Mouse (Mus musculus) left cerebral cortex, postnatal 4 days (tissue): Measurements from ENCODE around the gene Alg11. TPM values are rescaled to one million over a fixed set of nuclear protein-coding genes. Genes with fewer than 3 reads are reported as not detected.

ENCODE experiments used
- DNase-seq: peaks from one replicate; pipeline ENCODE4 v3.0.0-alpha.2; 2022
- intact Hi-C: fragments of 180-260 bp; cut with DNase I; formaldehyde crosslinking; loops from one replicate; pipeline ENCODE4 v1.15.1; 2025
- total RNA-seq, 2 experiments: library from RNA; stranded (reverse); gene quantifications; 2 replicates each; pipeline ENCODE4 v1.2.3; 2021

Alg11 gene
- total RNA-seq, 2 experiments from 2014 or later = 25.4 to 29.7 TPM

DNA sequence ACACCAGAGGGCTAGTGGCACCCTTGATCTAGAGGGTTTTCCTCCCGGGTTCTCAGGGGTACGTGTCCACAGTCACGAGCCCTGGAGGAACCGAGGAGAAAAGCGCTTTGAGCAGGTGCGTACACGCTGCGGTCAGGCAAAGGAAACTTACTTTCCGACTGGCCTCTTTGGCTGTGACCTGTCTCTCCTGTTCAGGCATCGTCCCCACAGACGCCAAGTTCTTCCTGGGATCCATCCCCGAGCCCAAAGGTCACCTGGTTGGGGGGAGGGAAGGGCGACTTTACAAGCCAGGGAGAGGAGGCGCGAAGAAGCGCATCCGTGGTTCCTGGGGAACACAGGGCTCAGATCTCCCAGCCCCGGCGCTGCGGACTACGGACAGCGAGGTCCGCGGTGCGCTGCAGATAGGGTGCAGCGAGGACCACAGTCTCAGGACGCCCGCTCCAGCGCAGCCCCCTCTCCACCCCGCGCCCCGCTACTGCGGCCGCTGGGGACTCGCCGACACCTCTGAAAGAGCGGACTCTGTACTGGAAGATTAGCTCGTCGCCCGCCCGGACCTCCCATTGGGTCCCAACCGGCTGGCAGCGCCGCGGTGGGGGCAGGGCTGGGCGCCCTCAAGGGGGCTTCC, 588 bp upstream of the Alg11 start, which contains the start of gene Atp7b:
Gene Atp7b, minus strand, starts transcription at position 485 of the 625 bp plus-strand sequence.
- intact Hi-C loops = loop anchor here (10.0 kb wide), 1 partner anchor 55 kb away; no protein-coding TSS in a partner anchor
- DNase-seq = no peak

DNA sequence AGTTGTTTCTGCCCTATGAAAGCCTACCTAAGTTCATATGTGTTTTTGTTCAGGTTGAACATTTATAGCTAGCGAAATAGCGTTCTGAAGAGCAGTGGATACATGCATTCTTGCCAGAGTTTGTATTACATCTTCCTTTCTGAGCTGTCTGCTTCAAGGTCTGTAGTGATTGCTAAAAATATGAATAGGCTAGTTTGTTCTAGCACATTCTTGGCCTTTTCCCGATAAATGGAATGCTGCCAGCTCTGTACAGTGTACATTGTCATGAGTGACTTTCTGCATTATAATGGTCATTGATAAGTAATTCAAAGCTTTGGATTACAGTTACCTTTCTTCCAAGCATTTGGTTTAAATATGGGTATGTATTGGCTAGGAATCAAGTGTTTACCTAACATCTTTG, 605 bp downstream of the Alg11 start:
- intact Hi-C loops = no loop called here
- DNase-seq = no peak

DNA sequence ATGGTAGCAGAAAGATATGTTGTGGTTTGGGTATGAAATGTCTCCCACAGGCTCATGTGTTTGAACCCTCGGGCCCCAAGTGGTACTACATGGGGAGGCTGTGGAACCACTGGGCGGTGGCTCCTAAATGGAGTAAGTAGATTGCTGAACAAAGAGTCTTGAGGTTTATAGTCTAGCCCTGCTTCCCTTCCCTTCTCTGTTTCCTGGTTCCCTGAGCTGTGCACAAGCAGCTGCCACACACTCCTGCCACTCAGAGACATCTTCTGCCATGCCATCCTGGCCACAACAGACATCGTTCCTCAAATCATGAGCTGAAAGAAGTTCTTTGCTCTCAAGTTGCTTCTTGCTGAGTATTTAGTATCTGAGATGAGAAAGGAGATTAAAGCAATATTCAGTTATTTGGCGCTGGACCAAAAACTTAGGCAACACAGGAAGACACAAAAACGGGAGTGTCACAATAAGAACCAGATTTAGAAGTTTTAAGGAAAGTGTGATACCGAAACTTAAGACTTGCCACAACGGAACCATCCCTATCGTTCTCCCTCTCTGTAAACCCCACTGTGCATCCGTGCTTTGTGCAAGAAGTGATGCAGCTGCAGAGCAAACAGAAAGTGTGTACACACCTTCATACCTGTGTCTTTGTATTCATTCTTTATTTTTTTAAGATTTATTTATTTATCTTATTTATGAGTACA, 18.9 kb downstream of the Alg11 start:
- DNase-seq = no peak
- intact Hi-C loops = no loop called here

DNA sequence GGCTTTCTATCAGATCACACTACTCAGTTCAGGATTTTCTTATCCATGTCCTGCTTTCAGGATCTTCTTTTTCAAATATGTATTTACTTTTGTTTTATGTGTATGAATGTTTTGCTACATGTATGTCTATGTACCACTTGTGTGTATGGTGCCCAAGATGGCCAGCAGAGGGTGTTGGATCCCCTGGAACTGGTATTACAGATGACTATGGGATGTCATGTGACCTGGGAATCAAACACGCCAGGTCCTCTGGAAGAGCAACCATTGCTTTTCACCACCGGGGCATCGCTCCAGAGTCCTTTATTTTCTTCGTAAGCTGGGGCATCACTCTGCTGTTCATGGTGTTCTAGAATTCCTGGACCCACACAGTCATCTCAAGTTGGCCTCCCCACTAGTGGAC, 28.7 kb downstream of the Alg11 start:
- intact Hi-C loops = no loop called here
- DNase-seq = no peak

DNA sequence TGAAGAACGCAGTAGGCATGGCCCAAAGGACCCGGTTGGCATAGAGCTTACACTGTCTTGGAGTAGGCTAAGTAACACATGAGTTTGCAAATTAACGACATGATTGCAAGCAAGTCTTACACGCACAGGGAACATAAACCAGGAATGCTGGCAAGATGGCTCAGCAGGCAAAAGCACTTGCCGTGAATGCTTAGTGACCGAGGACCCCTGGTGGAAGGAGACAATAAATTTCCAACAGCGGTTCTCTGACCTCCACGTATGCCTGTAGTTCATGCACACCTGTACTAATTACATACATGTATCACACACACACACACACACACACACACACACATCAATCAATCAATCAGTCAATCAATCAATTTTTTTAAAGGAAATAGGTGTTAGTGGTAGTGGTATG, 31.0 kb downstream of the Alg11 start:
- peak; percentile 5 for DNase-seq
- intact Hi-C loops = no loop called here

DNA sequence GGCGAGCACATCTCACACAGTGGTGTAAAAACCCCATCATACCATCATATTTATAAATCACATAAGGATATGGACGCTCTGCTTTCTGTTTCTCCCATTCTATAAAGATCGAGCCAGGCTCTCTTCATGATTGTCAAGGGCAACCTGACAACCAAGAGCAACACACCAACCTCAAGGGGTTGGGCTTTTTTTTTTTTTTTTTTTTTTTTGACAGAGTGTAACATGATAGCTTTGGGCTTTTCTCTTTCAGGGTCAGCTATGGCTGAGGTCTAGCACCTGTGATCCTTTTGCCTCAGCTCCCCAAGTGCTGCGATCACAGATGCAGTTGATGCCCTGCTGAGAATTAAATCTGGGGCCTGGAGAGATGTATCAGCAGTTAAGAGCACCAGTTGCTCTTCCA, 46.5 kb downstream of the Alg11 start:
- intact Hi-C loops = no loop called here
- no peak for DNase-seq

Other genes starting within 250 kb of the Alg11 start
- gene Defb50, start 237.2 kb upstream of the Alg11 start, total RNA-seq = not detected
- gene Defb2, start 220.8 kb upstream of the Alg11 start, total RNA-seq = not detected
- not detected for gene Defb10, start 201.8 kb upstream of the Alg11 start, total RNA-seq
- not detected for gene Defb9, start 175.3 kb upstream of the Alg11 start, total RNA-seq
- not detected for gene Defb11, start 154.3 kb upstream of the Alg11 start, total RNA-seq
- gene Defb15, start 128.0 kb upstream of the Alg11 start, total RNA-seq = not detected
- not detected for gene Defb35, start 122.4 kb upstream of the Alg11 start, total RNA-seq
- not detected for gene Defb13, start 114.0 kb upstream of the Alg11 start, total RNA-seq
- gene Fam90a1a, start 102.0 kb upstream of the Alg11 start, total RNA-seq = not detected
- not detected for gene Ccdc70, start 90.9 kb upstream of the Alg11 start, total RNA-seq
- 1 to 10 TPM; 3.1 to 3.3 TPM for gene Atp7b, start 416 bp upstream of the Alg11 start, total RNA-seq
- gene Nek5, start 64.3 kb downstream of the Alg11 start, total RNA-seq = under 1 TPM; 0.26 to 0.66 TPM
- 1 to 10 TPM; 3.5 to 5.0 TPM for gene Nek3, start 105.7 kb downstream of the Alg11 start, total RNA-seq
- gene Ckap2, start 125.1 kb downstream of the Alg11 start, total RNA-seq = 1 to 10 TPM; 6.6 to 6.7 TPM
- 10 to 100 TPM; 46.1 to 48.4 TPM for gene Vps36, start 132.1 kb downstream of the Alg11 start, total RNA-seq
- gene Thsd1, start 166.6 kb downstream of the Alg11 start, total RNA-seq = 1 to 10 TPM; 5.5 to 6.6 TPM
- gene Tpte, start 222.7 kb downstream of the Alg11 start, total RNA-seq = not detected